Mouse (Mus musculus): ENCODE data around the gene Ly6g5c. TPM values are rescaled to one million over a fixed set of nuclear protein-coding genes. Genes with fewer than 3 reads are reported as not detected.

Ly6g5c gene
- not detected for polyA plus RNA-seq (2014; fragmentation: Illumina TruSeq; extraction: RNeasy Lipid Tissue Mini Kit (QIAGEN cat#74804); ENCODE audit: low read depth, low replicate concordance)

GRCm38 (mm10) chr17:35108097-35108496 lies at the start of gene Ly6g5c:
Ly6g5c (plus strand) TSS chr17:35108279.

GRCm38 (mm10) chr17:35058911-35059892 lies 48.9 kb upstream of the Ly6g5c start, which contains the start of gene Ddah2:
Ddah2 (plus strand) TSS chr17:35059035.

GRCm38 (mm10) chr17:35064951-35065947 lies 42.8 kb upstream of the Ly6g5c start, which contains the start of gene Ly6g6c:
Ly6g6c (plus strand) TSS chr17:35065388.

GRCm38 (mm10) chr17:35066084-35066483 lies 42.0 kb upstream of the Ly6g5c start, which contains the start of gene Mpig6b:
Mpig6b (minus strand) TSS chr17:35066184.

GRCm38 (mm10) chr17:35076507-35077176 lies 31.4 kb upstream of the Ly6g5c start, which contains the start of gene Ly6g6e:
Ly6g6e (plus strand) TSS chr17:35076902.

GRCm38 (mm10) chr17:35077786-35078233 lies 30.3 kb upstream of the Ly6g5c start, which contains the start of gene Ly6g6d:
Ly6g6d (minus strand) TSS chr17:35078065.

GRCm38 (mm10) chr17:35085208-35085865 lies 22.7 kb upstream of the Ly6g5c start, which contains the start of gene Ly6g6f:
Ly6g6f (minus strand) TSS chr17:35085610.

GRCm38 (mm10) chr17:35088825-35089644 lies 19.0 kb upstream of the Ly6g5c start, which contains the start of gene Abhd16a:
Abhd16a (plus strand) TSS chr17:35089263.

GRCm38 (mm10) chr17:35115046-35116019 lies 7.3 kb downstream of the Ly6g5c start, which contains the start of gene Ly6g5b:
Ly6g5b (minus strand) TSS chr17:35115428.

GRCm38 (mm10) chr17:35121143-35121799 lies 13.2 kb downstream of the Ly6g5c start, which contains the start of gene Gpank1:
Gpank1 (plus strand) TSS chr17:35121455.

GRCm38 (mm10) chr17:35121871-35122303 lies 13.8 kb downstream of the Ly6g5c start, which contains the start of gene Csnk2b:
Csnk2b (minus strand) TSS chr17:35122053.

GRCm38 (mm10) chr17:35126206-35126611 lies 18.1 kb downstream of the Ly6g5c start, which contains the start of gene D17H6S53E:
D17H6S53E (plus strand) TSS chr17:35126373.

GRCm38 (mm10) chr17:35131500-35132173 lies 23.6 kb downstream of the Ly6g5c start, which contains the start of gene Apom:
Apom (minus strand) TSS chr17:35132050.

GRCm38 (mm10) chr17:35134801-35135590 lies 26.9 kb downstream of the Ly6g5c start, which contains the start of gene Bag6:
Bag6 (plus strand) TSS chr17:35135178.

